Mouse (Mus musculus) right cerebral cortex, postnatal 14 days (tissue): Measurements from ENCODE around the gene Hivep1.

Source experiments
- DNase-seq: peaks from one replicate; pipeline ENCODE4 v3.0.0; 2022

Gene Hivep1

GRCm38 (mm10) chr13:42233741-42234419, 182.1 kb downstream of the Hivep1 start:
- DNase-seq = no peak

GRCm38 (mm10) chr13:42238520-42238919, 186.7 kb downstream of the Hivep1 start:
- DNase-seq = no peak

GRCm38 (mm10) chr13:42242131-42242530, 190.3 kb downstream of the Hivep1 start:
- DNase-seq = no peak
